Mouse (Mus musculus) embryonic facial prominence, embryonic 13.5 days (tissue): ENCODE data around the gene Cbs. TPM values are rescaled to one million over a fixed set of nuclear protein-coding genes. Genes with fewer than 3 reads are reported as not detected.

Source experiments
- ATAC-seq: fragments of 200-750 bp; cut with Nextera tagmentation; 2 replicates; pipeline ENCODE4 v1.8.0; 2017; ENCODE audit warnings: low read depth; ENCODE audit not compliant: insufficient number of reproducible peaks, insufficient read depth, low FRiP score, low TSS enrichment
- H3K27ac ChIP-seq: fragments of 300-500 bp; sonication (generic); 2 replicates; pipeline ENCODE4 v1.5.1; 2015; ENCODE audit warnings: moderate library complexity, mild to moderate bottlenecking, inconsistent platforms
- H3K27me3 ChIP-seq: fragments of 300-500 bp; sonication (generic); 2 replicates; pipeline ENCODE4 v1.6.1; 2015; ENCODE audit warnings: mild to moderate bottlenecking, inconsistent platforms
- H3K36me3 ChIP-seq: fragments of 300-500 bp; sonication (generic); 2 replicates; pipeline ENCODE4 v1.6.1; 2015; ENCODE audit warnings: mild to moderate bottlenecking, inconsistent platforms
- H3K4me1 ChIP-seq: fragments of 300-500 bp; sonication (generic); 2 replicates; pipeline ENCODE4 v1.6.1; 2015; ENCODE audit warnings: inconsistent platforms
- H3K4me2 ChIP-seq: fragments of 300-500 bp; sonication (generic); 2 replicates; pipeline ENCODE4 v1.6.1; 2015; ENCODE audit warnings: moderate library complexity, mild to moderate bottlenecking, inconsistent platforms
- H3K4me3 ChIP-seq: fragments of 300-500 bp; sonication (generic); 2 replicates; pipeline ENCODE4 v1.5.1; 2015; ENCODE audit warnings: mild to moderate bottlenecking, inconsistent platforms
- H3K9ac ChIP-seq: fragments of 300-500 bp; sonication (generic); 2 replicates; pipeline ENCODE4 v1.6.1; 2015; ENCODE audit warnings: mild to moderate bottlenecking, inconsistent platforms
- H3K9me3 ChIP-seq: fragments of 300-500 bp; sonication (generic); 2 replicates; pipeline ENCODE4 v1.6.1; 2016; ENCODE audit warnings: inconsistent platforms
- WGBS: fragments of 180-500 bp; shearing (Covaris S2); methylation state at CpG from one replicate; pipeline ENCODE4 v1.1.7; 2015; ENCODE audit warnings: mixed read lengths; 5-methylcytosine and 5-hydroxymethylcytosine counted together
- polyA plus RNA-seq: library from polyadenylated mRNA; unstranded; fragments of >200 nt; fragmentation: Nextera tagmentation; extraction: Ambion mirVana; gene quantifications from 2 replicates; pipeline ENCODE4 v1.2.1, GENCODE M21; 2015

Cbs gene
- polyA plus RNA-seq, 1 experiment from 2014 or later, result 4.3 TPM

DNA sequence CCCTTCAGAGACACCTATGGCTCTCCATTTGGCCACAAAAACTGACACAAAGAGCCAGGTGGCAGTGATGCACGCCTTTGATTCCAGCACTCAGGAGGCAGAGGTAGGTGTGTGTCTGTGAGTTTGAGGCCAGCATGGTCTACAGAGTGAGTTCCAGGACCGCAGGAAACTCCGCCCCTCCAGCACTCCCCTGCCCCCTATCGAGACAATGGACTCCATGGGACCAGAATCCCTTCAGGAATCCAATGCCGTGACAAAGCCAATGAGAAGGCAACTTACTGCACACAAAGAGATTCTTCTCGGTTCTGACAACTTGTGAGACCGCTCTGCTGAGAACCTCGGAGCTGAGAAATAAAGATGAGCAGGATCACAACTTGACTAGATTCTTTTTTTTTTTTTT lies 5.3 kb upstream of the Cbs start:
- Histone ChIP-seq H3K36me3 (peaks cover 19% of the 10 kb centered on the region), H3K4me3 (no peak overlapping the region), H3K27me3 (no peaks in the 10 kb centered on the region), H3K4me2 (no peak overlapping the region), H3K9me3 (no peaks in the 10 kb centered on the region), H3K4me1 (peaks cover 4% of the 10 kb centered on the region; the same call in 1 of the 2 replicates), H3K27ac (no peak overlapping the region), H3K9ac (no peak overlapping the region)
- 43% methylated on average over 8 of the region's 8 CpGs for WGBS
- no peak for ATAC-seq

DNA sequence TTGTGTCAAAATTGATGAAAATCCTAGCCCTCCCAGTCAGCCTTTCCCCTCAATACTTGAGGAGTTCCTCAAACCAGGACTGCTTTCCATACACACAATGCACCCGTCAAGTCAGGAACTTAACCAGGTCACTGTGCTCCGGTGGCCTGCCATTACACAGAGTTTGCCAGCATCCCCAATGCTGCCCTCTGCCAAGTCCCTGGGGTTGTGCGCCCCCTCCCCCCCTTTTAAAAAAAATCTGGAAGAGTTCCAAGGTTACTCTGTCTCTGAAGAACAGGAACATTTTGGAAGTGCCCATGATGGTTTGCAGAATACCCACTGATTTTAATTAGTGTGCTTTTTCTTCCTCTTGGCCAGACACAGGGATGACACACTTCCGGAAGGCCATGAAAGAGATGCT lies 2.6 kb upstream of the Cbs start:
- H3K4me2 ChIP-seq, result no peak overlapping the region
- 57% methylated on average over 4 of the region's 4 CpGs for WGBS
- no peak overlapping the region for H3K4me3 ChIP-seq
- no peak overlapping the region for H3K27ac ChIP-seq
- ATAC-seq, result no peak
- H3K9ac ChIP-seq, result no peak overlapping the region
- H3K27me3 ChIP-seq, result peaks cover 23% of the 10 kb centered on the region
- H3K4me1 ChIP-seq, result peaks cover 16% of the 10 kb centered on the region
- no peaks in the 10 kb centered on the region for H3K36me3 ChIP-seq
- no peaks in the 10 kb centered on the region for H3K9me3 ChIP-seq

DNA sequence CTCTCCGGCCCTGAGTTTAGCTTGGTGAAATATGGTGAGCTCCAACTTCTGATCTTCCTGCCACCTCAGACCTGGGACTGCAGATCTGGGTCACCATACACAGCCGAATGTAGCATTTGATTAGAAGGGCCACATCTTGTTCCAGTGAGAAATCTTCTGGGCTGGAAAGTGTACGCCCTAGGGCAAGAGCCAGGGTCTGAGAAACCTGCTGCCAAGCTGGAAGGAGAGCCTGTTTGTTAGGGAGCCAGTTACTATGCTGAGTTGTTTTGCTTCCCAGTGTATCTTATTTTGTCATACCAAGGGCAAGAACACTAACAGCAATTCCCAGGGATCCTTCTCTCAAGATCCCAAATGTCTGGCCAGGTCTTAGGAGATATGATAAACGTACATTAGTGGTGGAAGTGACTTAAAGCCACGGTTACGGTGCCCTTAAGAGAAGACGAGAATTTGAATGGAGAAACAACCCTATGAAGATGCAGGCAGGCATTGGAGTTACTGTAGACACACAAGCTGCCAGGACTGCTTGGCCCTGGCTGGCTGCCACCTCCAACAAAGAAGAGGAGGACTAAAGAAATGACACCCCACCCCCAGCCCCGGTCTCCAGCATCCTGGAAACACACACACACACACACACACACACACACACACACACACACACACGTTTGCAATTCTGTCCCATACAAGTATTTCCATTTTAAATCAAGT lies 980 bp upstream of the Cbs start:
- 53% methylated on average over 9 of the region's 9 CpGs for WGBS
- no peak for ATAC-seq
- Histone ChIP-seq H3K4me3 (peak overlapping the region; percentile 55; the same call in 1 of the 2 replicates), H3K36me3 (no peaks in the 10 kb centered on the region), H3K4me1 (peaks cover 16% of the 10 kb centered on the region), H3K27ac (no peak overlapping the region), H3K27me3 (peaks cover 23% of the 10 kb centered on the region), H3K9ac (no peak overlapping the region), H3K4me2 (peak overlapping the region; percentile 97), H3K9me3 (no peaks in the 10 kb centered on the region)

DNA sequence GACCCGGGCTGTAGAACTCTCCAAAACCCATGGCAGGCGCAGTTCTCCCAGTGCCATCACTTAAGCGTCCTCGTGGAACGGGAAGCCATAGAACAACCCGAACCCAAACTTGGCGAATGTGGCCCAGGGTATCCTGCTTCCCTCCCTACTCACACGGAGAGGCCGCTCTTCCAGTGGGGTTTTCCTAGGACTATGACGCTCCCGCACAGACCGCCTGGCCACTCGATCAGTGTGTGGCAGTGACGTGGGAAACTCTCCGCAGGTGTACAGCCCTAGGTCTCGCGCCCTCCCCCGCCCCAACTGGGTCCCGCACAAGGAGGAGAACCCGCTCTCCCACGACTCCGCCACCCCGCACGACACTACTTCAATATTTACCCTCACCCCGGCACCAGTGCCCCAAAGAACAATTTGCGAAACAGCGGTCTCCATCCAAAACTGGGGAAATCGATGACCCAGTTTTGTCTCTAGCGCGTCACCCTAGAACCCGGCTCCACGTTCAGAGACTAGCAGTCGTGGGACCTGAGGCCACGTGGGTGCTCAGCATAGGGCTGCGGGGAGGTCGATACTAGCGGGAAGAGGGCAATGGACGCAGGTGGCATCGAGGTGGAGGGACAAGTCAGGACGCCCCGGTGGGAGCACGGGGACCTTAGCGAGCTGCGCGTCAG lies 629 bp downstream of the Cbs start:
- no peaks in the 10 kb centered on the region for H3K9me3 ChIP-seq
- peak overlapping the region; percentile 97 for H3K4me2 ChIP-seq
- ATAC-seq, result peak; percentile 27; the same call in 1 of the 2 replicates
- H3K9ac ChIP-seq, result peak overlapping the region; percentile 68
- H3K4me3 ChIP-seq, result peak overlapping the region; percentile 55
- H3K27me3 ChIP-seq, result peaks cover 23% of the 10 kb centered on the region
- H3K36me3 ChIP-seq, result no peaks in the 10 kb centered on the region
- peaks cover 16% of the 10 kb centered on the region for H3K4me1 ChIP-seq
- WGBS, result 3% methylated on average over 45 of the region's 45 CpGs
- H3K27ac ChIP-seq, result no peak overlapping the region

DNA sequence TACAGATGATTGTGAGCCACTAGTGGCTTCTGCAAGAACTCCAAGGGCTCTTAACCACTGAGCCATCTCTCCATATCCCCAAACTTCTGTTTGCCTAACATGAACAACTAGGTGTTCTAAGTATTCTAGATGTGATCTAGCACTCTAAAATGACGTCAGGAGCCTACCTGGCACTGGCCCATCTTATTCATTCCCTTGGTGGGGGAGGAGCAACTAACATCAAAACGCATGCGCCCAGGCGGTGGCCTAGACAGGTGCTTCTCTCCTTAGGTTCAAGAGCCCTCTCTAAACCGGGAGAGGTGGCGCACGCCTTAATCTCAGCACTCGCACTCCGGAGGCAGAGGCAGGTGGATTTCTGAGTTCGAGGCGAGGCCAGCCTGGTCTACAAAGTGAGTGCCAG lies 1.3 kb downstream of the Cbs start:
- H3K9me3 ChIP-seq, result no peaks in the 10 kb centered on the region
- H3K4me1 ChIP-seq, result peaks cover 16% of the 10 kb centered on the region
- no peak overlapping the region for H3K27ac ChIP-seq
- H3K4me3 ChIP-seq, result no peak overlapping the region
- no peak for ATAC-seq
- peak overlapping the region; percentile 97 for H3K4me2 ChIP-seq
- WGBS, result 60% methylated on average over 11 of the region's 11 CpGs
- H3K9ac ChIP-seq, result no peak overlapping the region
- peaks cover 23% of the 10 kb centered on the region for H3K27me3 ChIP-seq
- H3K36me3 ChIP-seq, result no peaks in the 10 kb centered on the region

DNA sequence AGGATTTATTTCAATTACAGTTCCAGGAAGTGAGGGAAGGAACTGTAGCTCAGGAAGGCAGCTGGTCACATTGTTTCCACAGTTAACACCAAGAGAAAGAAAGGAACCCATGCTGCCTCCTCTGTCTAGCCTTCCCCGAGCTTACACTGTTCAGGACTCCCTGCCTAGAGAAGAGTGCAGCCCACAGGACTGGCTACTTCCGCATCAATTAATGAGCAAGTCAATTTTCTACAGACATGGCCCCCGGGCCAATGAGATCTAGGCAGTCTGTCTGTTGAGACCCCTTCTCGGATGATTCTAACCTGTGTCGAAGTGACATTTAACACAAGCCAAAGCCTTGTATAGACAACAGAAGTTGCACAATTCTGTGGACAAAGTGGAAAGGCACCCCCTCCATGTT lies 2.1 kb downstream of the Cbs start:
- H3K4me1 ChIP-seq, result peaks cover 16% of the 10 kb centered on the region
- peaks cover 23% of the 10 kb centered on the region for H3K27me3 ChIP-seq
- no peak for ATAC-seq
- no peak overlapping the region for H3K4me2 ChIP-seq
- 71% methylated on average over 5 of the region's 5 CpGs for WGBS
- H3K9me3 ChIP-seq, result no peaks in the 10 kb centered on the region
- no peak overlapping the region for H3K4me3 ChIP-seq
- H3K27ac ChIP-seq, result no peak overlapping the region
- no peak overlapping the region for H3K9ac ChIP-seq
- H3K36me3 ChIP-seq, result no peaks in the 10 kb centered on the region

DNA sequence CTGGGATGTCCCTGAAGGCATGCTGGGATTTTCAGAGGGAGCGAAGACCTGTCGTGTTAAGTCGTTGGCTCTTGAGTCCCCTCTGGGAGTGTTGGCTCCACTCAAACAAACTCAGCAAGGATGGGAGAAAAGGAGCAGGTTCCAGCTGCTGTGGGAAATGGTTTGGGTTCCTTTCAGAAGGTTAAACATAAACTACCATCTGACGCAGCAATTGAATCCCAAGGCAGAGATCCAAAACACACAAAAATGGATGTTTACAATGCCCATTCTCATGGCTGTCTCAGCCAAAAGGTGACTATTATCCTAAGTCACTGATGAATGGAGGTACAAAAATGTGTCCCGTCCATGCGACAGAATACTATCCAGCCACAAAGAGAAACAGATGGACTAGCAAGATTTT lies 4.0 kb downstream of the Cbs start:
- Histone ChIP-seq H3K4me1 (peaks cover 16% of the 10 kb centered on the region), H3K4me3 (no peak overlapping the region), H3K27ac (no peak overlapping the region), H3K36me3 (no peaks in the 10 kb centered on the region), H3K4me2 (no peak overlapping the region), H3K9ac (no peak overlapping the region), H3K27me3 (peaks cover 23% of the 10 kb centered on the region), H3K9me3 (no peaks in the 10 kb centered on the region)
- ATAC-seq, result no peak
- WGBS, result 81% methylated on average over 6 of the region's 6 CpGs

DNA sequence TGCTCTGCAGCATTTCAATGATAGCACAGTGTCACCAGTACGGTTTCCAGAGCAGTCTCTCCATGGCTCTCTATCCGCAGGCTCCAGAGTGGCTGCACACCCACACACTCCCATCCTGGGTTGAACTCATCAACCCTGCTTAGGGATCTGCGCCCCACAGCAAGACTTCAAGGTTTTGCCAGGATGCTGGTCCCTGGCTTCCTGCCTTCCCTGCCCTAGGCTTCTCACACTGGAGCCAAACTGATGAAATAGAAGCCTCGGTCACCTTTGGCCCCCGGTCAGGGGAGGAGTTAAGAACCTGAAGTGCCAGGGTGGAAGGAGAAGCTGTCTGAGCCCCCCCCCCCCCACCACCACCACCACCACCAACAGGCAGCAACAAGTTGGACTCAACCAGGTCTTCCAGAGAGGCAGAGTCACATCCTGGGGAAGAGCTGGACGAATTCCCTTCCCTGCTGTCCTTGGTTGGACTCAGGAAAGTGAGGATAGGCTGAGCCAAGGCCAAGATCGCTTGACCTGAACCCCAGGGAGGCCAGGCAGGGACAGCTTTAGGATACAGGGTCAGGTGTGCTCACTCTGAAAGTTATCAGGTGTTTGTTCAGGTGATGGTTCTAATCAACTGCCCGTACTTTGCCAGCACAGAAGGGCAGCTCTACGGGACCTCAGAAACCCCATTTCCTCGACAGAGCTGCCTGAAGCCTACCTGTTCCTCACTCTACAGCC lies 5.8 kb downstream of the Cbs start:
- no peak overlapping the region for H3K27ac ChIP-seq
- peaks cover 16% of the 10 kb centered on the region for H3K27me3 ChIP-seq
- 81% methylated on average over 10 of the region's 10 CpGs for WGBS
- H3K9ac ChIP-seq, result no peak overlapping the region
- no peak for ATAC-seq
- no peak overlapping the region for H3K4me2 ChIP-seq
- no peaks in the 10 kb centered on the region for H3K36me3 ChIP-seq
- H3K9me3 ChIP-seq, result no peaks in the 10 kb centered on the region
- H3K4me3 ChIP-seq, result no peak overlapping the region
- peaks cover 2% of the 10 kb centered on the region for H3K4me1 ChIP-seq

DNA sequence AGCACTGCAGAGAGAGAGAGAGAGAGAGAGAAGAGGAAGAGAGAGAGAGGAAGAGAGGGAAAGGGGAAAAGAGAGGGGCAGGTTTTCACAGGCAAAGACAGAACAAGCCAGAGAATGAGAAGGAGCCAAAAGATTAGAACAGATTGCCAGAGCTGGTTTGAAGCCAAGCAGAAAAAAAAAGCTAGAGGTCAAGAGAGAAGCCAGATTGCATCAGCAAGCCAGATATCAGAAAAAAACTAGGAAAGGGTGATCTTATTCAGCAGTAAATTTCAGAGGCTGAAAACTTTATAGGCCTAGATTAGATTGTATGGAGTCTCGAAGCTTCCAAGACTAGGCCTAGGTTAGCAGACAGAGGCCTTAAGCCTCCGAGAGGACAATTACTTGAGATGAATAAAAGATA lies 9.1 kb downstream of the Cbs start:
- 95% methylated on average over 2 of the region's 2 CpGs for WGBS
- Histone ChIP-seq H3K4me3 (no peak overlapping the region), H3K4me1 (no peaks in the 10 kb centered on the region), H3K9ac (no peak overlapping the region), H3K36me3 (no peaks in the 10 kb centered on the region), H3K9me3 (no peaks in the 10 kb centered on the region), H3K4me2 (no peak overlapping the region), H3K27me3 (no peaks in the 10 kb centered on the region), H3K27ac (no peak overlapping the region)
- no peak for ATAC-seq

DNA sequence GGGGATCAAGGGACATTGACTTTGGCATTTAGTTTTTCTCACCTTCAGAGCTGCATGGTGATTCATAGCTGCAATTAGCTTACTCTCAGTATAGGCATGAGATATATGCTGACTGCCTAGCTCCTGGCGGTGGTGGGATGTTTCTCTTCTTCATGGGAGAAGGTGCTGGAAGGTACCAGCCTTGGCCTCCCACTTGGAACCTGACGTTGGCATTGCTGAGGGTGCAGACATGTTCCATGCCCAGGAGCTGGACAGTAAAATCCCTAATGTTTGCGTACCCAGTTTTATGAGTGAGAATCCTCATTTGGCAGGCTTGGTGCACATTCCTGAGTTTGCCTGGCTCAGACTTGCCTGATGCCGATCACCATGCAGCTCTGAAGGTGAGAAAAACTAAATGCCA lies 13.9 kb downstream of the Cbs start:
- no peak overlapping the region for H3K4me2 ChIP-seq
- WGBS, result 80% methylated on average over 4 of the region's 4 CpGs

DNA sequence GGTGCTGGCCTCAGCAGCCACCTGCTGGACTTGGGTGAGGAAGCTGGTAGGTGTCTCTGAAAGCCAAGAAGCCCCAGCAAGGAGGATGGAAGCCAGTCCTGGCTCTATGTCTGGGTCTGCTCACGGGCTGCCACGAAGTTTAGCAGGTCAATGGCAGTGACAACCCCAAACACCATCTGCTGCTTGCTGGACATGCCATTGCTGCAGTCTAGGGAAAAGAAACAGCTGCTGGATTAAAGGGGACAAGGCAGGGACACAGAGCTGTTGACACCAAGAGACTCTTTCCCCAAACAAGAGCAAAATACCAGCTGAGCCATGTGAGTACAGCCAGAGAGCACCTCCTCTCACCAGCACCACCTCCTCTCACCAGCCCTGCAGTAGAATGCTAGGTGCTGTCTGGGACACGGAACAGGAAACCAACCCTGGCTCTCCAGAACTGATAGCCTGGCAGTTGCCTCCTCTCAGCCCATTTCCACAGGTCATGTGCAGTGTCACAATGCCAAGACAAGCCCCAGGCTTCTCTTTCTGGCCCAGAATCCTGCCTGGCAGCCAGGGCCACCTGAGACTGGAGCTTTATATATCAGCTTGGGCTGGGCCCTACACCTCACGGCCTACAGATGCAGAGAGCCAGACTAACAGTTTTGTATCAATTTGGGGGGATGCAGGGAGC lies 23.8 kb downstream of the Cbs start:
- Histone ChIP-seq H3K27ac (no peak overlapping the region), H3K9me3 (no peaks in the 10 kb centered on the region), H3K4me2 (no peak overlapping the region), H3K4me3 (no peak overlapping the region), H3K9ac (no peak overlapping the region), H3K4me1 (no peaks in the 10 kb centered on the region), H3K27me3 (no peaks in the 10 kb centered on the region), H3K36me3 (no peaks in the 10 kb centered on the region)
- no peak for ATAC-seq
- WGBS, result 75% methylated on average over 4 of the region's 4 CpGs

More for the DNA sequence above, 13.9 kb downstream of the Cbs start:
- H3K4me3 ChIP-seq, result no peak overlapping the region
- no peaks in the 10 kb centered on the region for H3K4me1 ChIP-seq
- no peaks in the 10 kb centered on the region for H3K36me3 ChIP-seq
- no peak overlapping the region for H3K27ac ChIP-seq
- ATAC-seq, result no peak
- H3K27me3 ChIP-seq, result no peaks in the 10 kb centered on the region
- no peak overlapping the region for H3K9ac ChIP-seq
- H3K9me3 ChIP-seq, result no peaks in the 10 kb centered on the region
